ENCODE assay signal across 8 mouse cellular contexts in genomic region chr3:88949786-88950575, GRCm38 (mm10). TPM values are rescaled to one million over a fixed set of nuclear protein-coding genes. Genes with fewer than 3 reads are reported as not detected.
A peak's percentile ranks its signal among the peaks of the same experiment; 100 is the strongest.
DNase-seq lines count a peak whose midpoint lies in the region; ATAC-seq and TF ChIP-seq lines count a peak whose summit lies in the region.

No protein-coding gene starts in this region.

- no peaks in the 10 kb centered on the region for H3K27me3 ChIP-seq in ES-Bruce4 (ENCODE audit: control insufficient read depth, insufficient read depth, low read length, poor library complexity, severe bottlenecking)
- H3K27me3 ChIP-seq in forebrain, embryonic 12.5 days = no peaks in the 10 kb centered on the region
- no peaks in the 10 kb centered on the region for H3K27me3 ChIP-seq in heart, postnatal 0 days (ENCODE audit: control insufficient read depth, insufficient read depth, low read length)
- H3K27me3 ChIP-seq in liver, embryonic 16.5 days (ENCODE audit: control insufficient read depth, insufficient read depth, low read depth, low read length) = no peaks in the 10 kb centered on the region
- H3K27me3 ChIP-seq in neural tube, embryonic 12.5 days (replicated peaks) = no peaks in the 10 kb centered on the region
- H3K27me3 ChIP-seq in stomach, postnatal 0 days (ENCODE audit: control insufficient read depth, insufficient read depth, low read length) = no peaks in the 10 kb centered on the region

- H3K4me1 ChIP-seq in ES-Bruce4 (ENCODE audit: control insufficient read depth, insufficient read depth, low read length) = peaks cover 1% of the 10 kb centered on the region
- H3K4me1 ChIP-seq in forebrain, embryonic 12.5 days = peaks cover 36% of the 10 kb centered on the region
- peaks cover 17% of the 10 kb centered on the region for H3K4me1 ChIP-seq in heart, postnatal 0 days (ENCODE audit: control insufficient read depth, insufficient read depth)
- peaks cover 36% of the 10 kb centered on the region for H3K4me1 ChIP-seq in liver, embryonic 16.5 days (ENCODE audit: control insufficient read depth, low read depth, low read length)
- H3K4me1 ChIP-seq in neural tube, embryonic 12.5 days = peaks cover 30% of the 10 kb centered on the region
- no peaks in the 10 kb centered on the region for H3K4me1 ChIP-seq in stomach, postnatal 0 days (replicated peaks; ENCODE audit: control insufficient read depth, insufficient read depth)

- H3K4me3 ChIP-seq in ES-Bruce4 (ENCODE audit: low read depth, low read length) = peak overlapping the region; percentile 99
- peak overlapping the region; percentile 82 for H3K4me3 ChIP-seq in forebrain, embryonic 12.5 days (replicated peaks)
- H3K4me3 ChIP-seq in heart, postnatal 0 days (ENCODE audit: low read depth, low read length) = peak overlapping the region; percentile 96
- peak overlapping the region; percentile 90 for H3K4me3 ChIP-seq in liver, embryonic 16.5 days (ENCODE audit: low read depth, low read length)
- H3K4me3 ChIP-seq in neural tube, embryonic 12.5 days = peak overlapping the region; percentile 84
- peak overlapping the region; percentile 82 for H3K4me3 ChIP-seq in stomach, postnatal 0 days (ENCODE audit: low read depth, low read length)

- ATAC-seq in forebrain, embryonic 12.5 days (ENCODE audit: low FRiP score) = peak; percentile 94
- peak; percentile 83 for ATAC-seq in heart, postnatal 0 days (ENCODE audit: insufficient read depth, low read depth)
- ATAC-seq in liver, embryonic 16.5 days (ENCODE audit: low read depth) = peak; percentile 83
- ATAC-seq in neural tube, embryonic 12.5 days (ENCODE audit: low FRiP score, low read depth) = peak; percentile 93
- peak; percentile 90 for ATAC-seq in stomach, postnatal 0 days (ENCODE audit: low FRiP score, low TSS enrichment)

- H3K27ac ChIP-seq in ES-Bruce4 (ENCODE audit: insufficient read depth, low read length) = peak overlapping the region; percentile 37
- H3K27ac ChIP-seq in forebrain, embryonic 12.5 days = peak overlapping the region; percentile 100
- H3K27ac ChIP-seq in heart, postnatal 0 days (ENCODE audit: low read depth) = peak overlapping the region; percentile 99
- peak overlapping the region; percentile 99 for H3K27ac ChIP-seq in liver, embryonic 16.5 days (ENCODE audit: low read length)
- H3K27ac ChIP-seq in neural tube, embryonic 12.5 days = peak overlapping the region; percentile 99
- peak overlapping the region; percentile 100 for H3K27ac ChIP-seq in stomach, postnatal 0 days (replicated peaks)

- no peaks in the 10 kb centered on the region for H3K36me3 ChIP-seq in ES-Bruce4 (ENCODE audit: control insufficient read depth, insufficient read depth, low read length, poor library complexity, severe bottlenecking)
- H3K36me3 ChIP-seq in forebrain, embryonic 12.5 days (replicated peaks) = no peaks in the 10 kb centered on the region
- H3K36me3 ChIP-seq in heart, postnatal 0 days (replicated peaks; ENCODE audit: control insufficient read depth, insufficient read depth, low read length) = no peaks in the 10 kb centered on the region
- H3K36me3 ChIP-seq in liver, embryonic 16.5 days (ENCODE audit: control insufficient read depth, insufficient read depth) = no peaks in the 10 kb centered on the region
- no peaks in the 10 kb centered on the region for H3K36me3 ChIP-seq in neural tube, embryonic 12.5 days
- no peaks in the 10 kb centered on the region for H3K36me3 ChIP-seq in stomach, postnatal 0 days (ENCODE audit: control insufficient read depth, insufficient read depth, low read length)

- no peaks in the 10 kb centered on the region for H3K9me3 ChIP-seq in ES-Bruce4 (replicated peaks; ENCODE audit: control insufficient read depth, insufficient read depth, low read length, poor library complexity, severe bottlenecking)
- no peaks in the 10 kb centered on the region for H3K9me3 ChIP-seq in forebrain, embryonic 12.5 days
- H3K9me3 ChIP-seq in heart, postnatal 0 days (replicated peaks; ENCODE audit: control insufficient read depth, low read length) = no peaks in the 10 kb centered on the region
- H3K9me3 ChIP-seq in liver, embryonic 16.5 days (replicated peaks; ENCODE audit: control insufficient read depth, low read length) = no peaks in the 10 kb centered on the region
- no peaks in the 10 kb centered on the region for H3K9me3 ChIP-seq in neural tube, embryonic 12.5 days
- H3K9me3 ChIP-seq in stomach, postnatal 0 days (ENCODE audit: control insufficient read depth, low read length) = no peaks in the 10 kb centered on the region

- WGBS in forebrain, embryonic 12.5 days = under 1% methylated on average over 40 of the region's 92 CpGs
- WGBS in heart, postnatal 0 days = under 1% methylated on average over 52 of the region's 92 CpGs
- 0% methylated on average over 68 of the region's 92 CpGs for WGBS in liver, embryonic 16.5 days (ENCODE audit: insufficient replicate concordance)
- 1% methylated on average over 76 of the region's 92 CpGs for WGBS in neural tube, embryonic 12.5 days
- under 1% methylated on average over 67 of the region's 92 CpGs for WGBS in stomach, postnatal 0 days

- peak overlapping the region; percentile 86 for H3K9ac ChIP-seq in ES-Bruce4 (ENCODE audit: low read depth, poor library complexity, severe bottlenecking)
- peak overlapping the region; percentile 93 for H3K9ac ChIP-seq in forebrain, embryonic 12.5 days
- peak overlapping the region; percentile 87 for H3K9ac ChIP-seq in heart, postnatal 0 days (replicated peaks; ENCODE audit: low read depth, low read length)
- peak overlapping the region; percentile 99 for H3K9ac ChIP-seq in liver, embryonic 16.5 days (ENCODE audit: low read depth, low read length)
- H3K9ac ChIP-seq in neural tube, embryonic 12.5 days = peak overlapping the region; percentile 90
- H3K9ac ChIP-seq in stomach, postnatal 0 days (ENCODE audit: low read length) = peak overlapping the region; percentile 94

- peak; percentile 81 for TF ChIP-seq POLR2A in ES-Bruce4 (IDR thresholded peaks at IDR 0.05; ENCODE audit: insufficient read depth, low read length)

- no peak for TF ChIP-seq CTCF in ES-Bruce4 (IDR thresholded peaks at IDR 0.05; ENCODE audit: low read depth, low read length)
- 0 out of 2 replicates have a peak, but pooled peaks have one; percentile 9 for TF ChIP-seq CTCF in heart, postnatal 0 days (IDR thresholded peaks at IDR 0.05; ENCODE audit: low read depth)
- peak; percentile 37; the same call in 1 of the 2 replicates for TF ChIP-seq CTCF in stomach, postnatal 0 days (IDR thresholded peaks at IDR 0.05; ENCODE audit: low read depth)

- H3K4me2 ChIP-seq in forebrain, embryonic 12.5 days = peak overlapping the region; percentile 74
- H3K4me2 ChIP-seq in heart, postnatal 0 days (ENCODE audit: low read depth, low read length) = peak overlapping the region; percentile 74
- peak overlapping the region; percentile 91 for H3K4me2 ChIP-seq in liver, embryonic 16.5 days (ENCODE audit: low read depth, low read length)
- peak overlapping the region; percentile 62 for H3K4me2 ChIP-seq in neural tube, embryonic 12.5 days (replicated peaks)
- peak overlapping the region; percentile 72 for H3K4me2 ChIP-seq in stomach, postnatal 0 days (replicated peaks; ENCODE audit: low read depth)

- TF ChIP-seq EP300 in ES-Bruce4 (IDR thresholded peaks at IDR 0.05; ENCODE audit: insufficient read depth, low read depth, low read length) = no peak
- no peak; the same call in 1 of the 2 replicates for TF ChIP-seq EP300 in heart, postnatal 0 days (IDR thresholded peaks at IDR 0.05; ENCODE audit: low read depth)
- TF ChIP-seq EP300 in stomach, postnatal 0 days (optimal IDR thresholded peaks at IDR 0.05) = no peak

- DNase-seq in c-Kit-positive CD71-positive TER-119-negative erythroid progenitor cells, embryonic 14.5 days (ENCODE audit: low read depth) = peak; percentile 74
- peak; percentile 90 for DNase-seq in heart, postnatal 0 days (ENCODE audit: low spot score)
- peak; percentile 95 to 97 for DNase-seq in kidney, postnatal 36 days
- DNase-seq in stomach, postnatal 0 days (ENCODE audit: low spot score) = peak; percentile 95

RNA-seq across cellular contexts. Expression of gene Ash1l, which starts 0.4 kb away (rescaled TPM):
- 20.8 and 22.4 TPM in 2 replicates for polyA plus RNA-seq in ES-Bruce4 (2011; ENCODE audit: insufficient read depth, insufficient read length, low read depth, missing spikeins)
- polyA plus RNA-seq in forebrain, embryonic 12.5 days (2016; fragmentation: Nextera tagmentation; extraction: Ambion mirVana) = 22.1 and 23.6 TPM in 2 replicates
- 17.1 and 17.6 TPM in 2 replicates for total RNA-seq in heart, postnatal 0 days (2014; rRNA removed; ENCODE audit: low replicate concordance)
- 9.7 and 10.1 TPM in 2 replicates for polyA plus RNA-seq in heart, postnatal 0 days (2015; fragmentation: Nextera tagmentation; extraction: Ambion mirVana)
- polyA plus RNA-seq in liver, embryonic 16.5 days (2015; fragmentation: Nextera tagmentation; extraction: Ambion mirVana) = 4.9 and 5.5 TPM in 2 replicates
- 18.7 and 19.9 TPM in 2 replicates for polyA plus RNA-seq in neural tube, embryonic 12.5 days (2016; fragmentation: Nextera tagmentation; extraction: Ambion mirVana)
- 8.6 and 9.2 TPM in 2 replicates for polyA plus RNA-seq in stomach, postnatal 0 days (2015; fragmentation: Nextera tagmentation; extraction: Ambion mirVana)

RNA-seq across cellular contexts. Expression of gene Dap3, which starts 1.0 kb away (rescaled TPM):
- polyA plus RNA-seq in ES-Bruce4 (2011; ENCODE audit: insufficient read depth, insufficient read length, low read depth, missing spikeins) = 175 and 180 TPM in 2 replicates
- polyA plus RNA-seq in forebrain, embryonic 12.5 days (2016; fragmentation: Nextera tagmentation; extraction: Ambion mirVana) = 135 and 138 TPM in 2 replicates
- total RNA-seq in heart, postnatal 0 days (2014; rRNA removed; ENCODE audit: low replicate concordance) = 79.5 and 98.6 TPM in 2 replicates
- 152 and 155 TPM in 2 replicates for polyA plus RNA-seq in heart, postnatal 0 days (2015; fragmentation: Nextera tagmentation; extraction: Ambion mirVana)
- 78.9 and 86.8 TPM in 2 replicates for polyA plus RNA-seq in liver, embryonic 16.5 days (2015; fragmentation: Nextera tagmentation; extraction: Ambion mirVana)
- polyA plus RNA-seq in neural tube, embryonic 12.5 days (2016; fragmentation: Nextera tagmentation; extraction: Ambion mirVana) = 148 and 157 TPM in 2 replicates
- polyA plus RNA-seq in stomach, postnatal 0 days (2015; fragmentation: Nextera tagmentation; extraction: Ambion mirVana) = 99.0 and 105 TPM in 2 replicates

RNA-seq across cellular contexts. Expression of gene Msto1, which starts 36.2 kb away (rescaled TPM):
- 46.4 and 50.8 TPM in 2 replicates for polyA plus RNA-seq in ES-Bruce4 (2011; ENCODE audit: insufficient read depth, insufficient read length, low read depth, missing spikeins)
- polyA plus RNA-seq in forebrain, embryonic 12.5 days (2016; fragmentation: Nextera tagmentation; extraction: Ambion mirVana) = 43.9 and 44.7 TPM in 2 replicates
- total RNA-seq in heart, postnatal 0 days (2014; rRNA removed; ENCODE audit: low replicate concordance) = 49.2 and 51.9 TPM in 2 replicates
- 35.2 and 36.6 TPM in 2 replicates for polyA plus RNA-seq in heart, postnatal 0 days (2015; fragmentation: Nextera tagmentation; extraction: Ambion mirVana)
- 9.1 and 9.5 TPM in 2 replicates for polyA plus RNA-seq in liver, embryonic 16.5 days (2015; fragmentation: Nextera tagmentation; extraction: Ambion mirVana)
- polyA plus RNA-seq in neural tube, embryonic 12.5 days (2016; fragmentation: Nextera tagmentation; extraction: Ambion mirVana) = 43.3 and 45.5 TPM in 2 replicates
- 23.6 and 24.9 TPM in 2 replicates for polyA plus RNA-seq in stomach, postnatal 0 days (2015; fragmentation: Nextera tagmentation; extraction: Ambion mirVana)

Comparison
In these comparisons a context has a peak if more than half of its experiments do, and no peak if none do; other contexts are left out.
1. Peak in every context shown above with its lines: DNase-seq, ATAC-seq, H3K4me3 ChIP-seq and H3K27ac ChIP-seq.
2. H3K27ac ChIP-seq: peak in every context shown above with its lines; median percentile 100 in forebrain, embryonic 12.5 days; 100 in stomach, postnatal 0 days; 99 in heart, postnatal 0 days; 99 in liver, embryonic 16.5 days; 99 in neural tube, embryonic 12.5 days; 37 in ES-Bruce4.